In genomic region chr8:60868236-60868965, GRCm38 (mm10) we compare ENCODE assay signal across 14 mouse cellular contexts.
"Had no signal": no experiment of that assay in that cellular context is flagged by ENCODE, and none has a peak within 500 bp of the region (broad histone marks: within the 10 kb centered on the region; RNA-seq: fewer than 3 reads in every experiment).

No protein-coding gene starts in this region.

- ATAC-seq: lung, postnatal 0 days; midbrain, embryonic 16.5 days had no signal

- H3K27me3 ChIP-seq: limb, embryonic 13.5 days; midbrain, embryonic 12.5 days; neural tube, embryonic 13.5 days had no signal

- DNase-seq: kidney, adult 18-20 months; kidney, postnatal 10 days; kidney, postnatal 4 days; left cerebral cortex, postnatal 4 days; lung, adult 2 months; right cerebral cortex, postnatal 25 days; thymus, postnatal 4 days had no signal

- H3K9me3 ChIP-seq: limb, embryonic 13.5 days; midbrain, embryonic 12.5 days; neural tube, embryonic 13.5 days had no signal

- H3K4me1 ChIP-seq: limb, embryonic 13.5 days; midbrain, embryonic 12.5 days; neural tube, embryonic 13.5 days had no signal

- H3K27ac ChIP-seq: limb, embryonic 13.5 days; liver, embryonic 14.5 days; midbrain, embryonic 12.5 days; neural tube, embryonic 13.5 days; stomach, postnatal 0 days had no signal

- H3K4me3 ChIP-seq: limb, embryonic 13.5 days; midbrain, embryonic 12.5 days; neural tube, embryonic 13.5 days had no signal

- H3K36me3 ChIP-seq: limb, embryonic 13.5 days; midbrain, embryonic 12.5 days; neural tube, embryonic 13.5 days had no signal
